Mouse (Mus musculus) kidney, embryonic 16.5 days (tissue): ENCODE results near the gene Olfr1502. TPM values are rescaled to one million over a fixed set of nuclear protein-coding genes. Genes with fewer than 3 reads are reported as not detected.

Experiments
- polyA plus RNA-seq: library from polyadenylated mRNA; unstranded; fragments of >200 nt; fragmentation: Nextera tagmentation; extraction: Ambion mirVana; gene quantifications from 2 replicates; pipeline ENCODE4 v1.2.1, GENCODE M21; 2015

Gene Olfr1502
- polyA plus RNA-seq, 1 experiment from 2014 or later = not detected

Other genes with a start within 250 kb of the Olfr1502 start
- not detected in 2 replicates for gene Olfr1487, start 244.4 kb upstream of the Olfr1502 start, polyA plus RNA-seq
- not detected in 2 replicates for gene Olfr1489, start 230.2 kb upstream of the Olfr1502 start, polyA plus RNA-seq
- not detected in 2 replicates for gene Olfr1490, start 210.7 kb upstream of the Olfr1502 start, polyA plus RNA-seq
- not detected in 2 replicates for gene Olfr1491, start 164.5 kb upstream of the Olfr1502 start, polyA plus RNA-seq
- not detected in 2 replicates for gene Olfr1493-ps1, start 138.5 kb upstream of the Olfr1502 start, polyA plus RNA-seq
- not detected in 2 replicates for gene Olfr1494, start 122.1 kb upstream of the Olfr1502 start, polyA plus RNA-seq
- not detected in 2 replicates for gene Olfr1495, start 97.2 kb upstream of the Olfr1502 start, polyA plus RNA-seq
- gene Olfr1496, start 83.9 kb upstream of the Olfr1502 start, polyA plus RNA-seq = not detected in 2 replicates
- gene Olfr1497, start 63.6 kb upstream of the Olfr1502 start, polyA plus RNA-seq = not detected in 2 replicates
- gene Olfr1499, start 42.3 kb upstream of the Olfr1502 start, polyA plus RNA-seq = not detected in 2 replicates
- not detected in 2 replicates for gene Olfr1500, start 31.3 kb upstream of the Olfr1502 start, polyA plus RNA-seq
- gene Olfr1501, start 11.1 kb upstream of the Olfr1502 start, polyA plus RNA-seq = not detected in 2 replicates
- not detected in 2 replicates for gene Olfr1504, start 36.1 kb downstream of the Olfr1502 start, polyA plus RNA-seq
- gene Olfr1505, start 51.7 kb downstream of the Olfr1502 start, polyA plus RNA-seq = not detected in 2 replicates